Mouse (Mus musculus) heart, adult 8-10 months (tissue): ENCODE data around the gene Mplkip. TPM values are rescaled to one million over a fixed set of nuclear protein-coding genes. Genes with fewer than 3 reads are reported as not detected.

Experiments
- DNase-seq: peaks from one replicate; pipeline ENCODE4 v3.0.0; 2022; ENCODE audit warnings: low spot score
- microRNA-seq: library from miRNA; unstranded; fragments of <30 nt; microRNA quantifications from one replicate; pipeline ENCODE4 v1.2.0, GENCODE M21; 2022
- total RNA-seq, 4 experiments: library from RNA; stranded (reverse); gene quantifications; 2 replicates each; pipeline ENCODE4 v1.2.4; 2022

The Mplkip gene
- 1 to 10 TPM; 5.9 to 9.3 (median 6.2) TPM for total RNA-seq

- DNase-seq = peak; percentile 100
Observed at GRCm38 (mm10) chr13:17694911-17695699, at the start of gene Mplkip, which contains the start of gene Sugct. Gene Mplkip, plus strand, starts transcription at chr13:17695192. Gene Sugct, minus strand, starts transcription at chr13:17695553.

DNA sequence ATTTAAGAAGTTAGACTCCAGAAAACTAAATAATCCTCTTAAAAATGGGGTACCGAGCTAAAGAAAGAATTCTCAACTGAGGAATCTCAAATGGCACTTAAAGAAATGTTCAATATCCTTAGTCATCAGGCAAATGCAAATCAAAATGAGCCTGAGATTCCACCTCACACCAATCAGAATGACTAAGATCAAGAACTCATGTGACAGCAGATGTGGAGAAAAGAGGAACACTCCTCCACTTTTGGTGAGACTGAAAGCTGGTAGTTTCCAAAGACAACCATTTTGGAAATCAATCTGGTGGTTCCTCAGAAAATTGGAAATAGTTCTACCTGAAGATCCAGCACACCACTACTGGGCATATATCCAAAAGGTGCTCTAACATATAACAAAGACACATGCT lies 27.6 kb upstream of the Mplkip start:
- no peak for DNase-seq

- DNase-seq = no peak
Observed at GRCm38 (mm10) chr13:17671122-17671521, 23.9 kb upstream of the Mplkip start.

DNA sequence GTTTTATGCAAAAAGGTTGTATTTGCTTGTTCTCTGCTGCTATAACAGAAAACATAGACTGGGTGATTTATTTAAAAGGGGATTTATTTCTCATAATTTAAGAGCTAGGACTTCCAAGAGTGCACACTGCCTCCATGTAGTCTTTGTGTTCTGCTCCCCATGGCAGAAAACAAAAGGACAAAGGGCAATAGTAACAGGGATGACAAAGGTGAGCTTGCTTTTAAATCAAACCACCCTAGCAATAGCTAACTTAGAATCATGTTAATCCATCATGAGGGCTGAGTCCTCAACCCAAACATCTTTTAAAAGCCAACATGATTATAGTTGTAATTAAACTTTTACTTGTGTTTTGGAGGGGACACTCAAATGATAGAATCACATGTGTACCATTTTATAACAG lies 5.5 kb upstream of the Mplkip start:
- DNase-seq = no peak

- DNase-seq = no peak
Observed at GRCm38 (mm10) chr13:17690686-17691085, 4.3 kb upstream of the Mplkip start.

DNA sequence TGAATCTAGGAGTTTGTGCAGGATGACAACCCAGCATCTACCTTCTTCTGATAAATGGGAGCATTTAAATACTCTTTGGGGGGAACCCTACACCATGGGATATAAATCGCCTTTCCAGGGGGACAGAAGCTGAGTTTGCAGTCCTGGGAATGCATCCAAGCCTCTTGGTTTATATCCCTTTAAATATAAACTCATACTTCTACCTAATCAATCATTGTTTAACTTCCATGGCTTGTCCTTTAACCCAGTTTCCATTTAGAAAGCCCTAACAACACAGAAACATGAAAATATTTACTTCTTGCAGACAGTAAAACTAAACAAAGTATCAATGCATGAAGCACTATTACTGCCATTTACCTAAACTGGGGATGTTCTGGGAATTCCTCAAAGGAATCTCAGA lies 3.6 kb upstream of the Mplkip start:
- DNase-seq = no peak

GRCm38 (mm10) chr13:17693816-17694215 lies 1.2 kb upstream of the Mplkip start:
- no peak for DNase-seq

DNA sequence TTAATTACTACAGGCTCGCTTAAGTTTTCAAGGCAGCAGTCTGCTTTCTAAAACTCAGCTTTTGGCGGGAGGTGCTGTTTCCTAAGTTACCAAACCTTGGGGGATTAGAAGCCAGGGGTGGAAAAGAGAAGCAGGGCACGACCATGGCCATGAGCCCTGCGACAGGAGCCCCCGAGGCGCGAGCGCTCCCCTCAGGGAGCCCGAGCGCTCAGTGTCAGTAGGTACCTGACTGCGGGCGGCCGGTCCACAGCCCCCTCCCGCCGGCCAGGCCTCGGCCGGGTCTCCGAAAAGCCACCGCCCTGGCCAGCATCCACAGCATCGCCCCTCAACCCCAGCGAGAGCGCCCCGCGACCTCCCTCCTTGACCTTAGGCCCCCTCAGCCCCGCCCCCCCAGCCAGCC lies 578 bp upstream of the Mplkip start:
- DNase-seq = no peak

- no peak for DNase-seq
Observed at GRCm38 (mm10) chr13:17695898-17696580, 1.0 kb downstream of the Mplkip start.

- no peak for DNase-seq
Observed at GRCm38 (mm10) chr13:17700090-17700715, 5.2 kb downstream of the Mplkip start.

DNA sequence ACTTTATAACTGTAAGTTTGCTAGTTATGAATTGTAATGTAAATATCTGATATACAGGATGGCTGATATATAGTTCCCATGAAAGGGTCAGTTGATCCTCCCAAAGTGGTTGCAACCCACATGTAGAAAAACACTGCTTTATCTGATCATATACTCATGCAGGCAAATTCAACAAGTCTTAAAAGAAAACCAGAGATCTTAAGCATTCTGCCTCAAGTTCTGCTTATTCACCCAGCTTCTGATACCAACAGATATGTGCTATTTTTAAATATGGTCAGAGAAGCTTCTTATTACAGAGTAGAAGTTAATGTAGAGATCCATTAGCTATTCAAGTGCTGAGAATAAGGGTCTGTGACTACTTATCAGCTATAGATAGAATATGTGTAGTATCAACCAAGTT lies 6.3 kb downstream of the Mplkip start:
- no peak for DNase-seq

GRCm38 (mm10) chr13:17702311-17702710 lies 7.3 kb downstream of the Mplkip start:
- DNase-seq = no peak

- DNase-seq = no peak
Observed at GRCm38 (mm10) chr13:17705188-17705826, 10.3 kb downstream of the Mplkip start.

DNA sequence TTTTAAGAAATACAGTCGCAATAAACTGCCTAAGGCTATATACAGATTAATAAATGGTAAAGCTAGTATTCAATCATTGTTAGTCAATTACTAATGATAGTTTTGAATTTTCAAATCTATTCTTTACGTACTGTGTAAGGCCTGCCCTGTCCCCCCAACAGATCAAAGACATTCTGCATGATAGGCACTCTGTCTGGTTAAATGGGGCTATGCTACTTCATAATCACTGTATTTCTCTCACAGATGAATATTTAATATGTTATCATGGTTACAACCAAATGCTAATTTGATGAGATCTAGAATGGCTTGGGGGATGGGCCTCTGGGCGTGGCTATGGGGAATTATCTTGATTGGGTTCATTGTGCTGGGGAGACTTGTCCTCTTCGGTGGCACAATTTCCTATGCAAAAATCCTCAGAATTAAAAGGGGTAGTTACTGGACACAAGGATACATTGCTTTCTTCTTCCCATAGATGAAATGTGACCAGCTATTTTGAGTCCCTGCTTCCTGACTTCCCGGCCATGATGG lies 13.9 kb downstream of the Mplkip start:
- DNase-seq = no peak

DNA sequence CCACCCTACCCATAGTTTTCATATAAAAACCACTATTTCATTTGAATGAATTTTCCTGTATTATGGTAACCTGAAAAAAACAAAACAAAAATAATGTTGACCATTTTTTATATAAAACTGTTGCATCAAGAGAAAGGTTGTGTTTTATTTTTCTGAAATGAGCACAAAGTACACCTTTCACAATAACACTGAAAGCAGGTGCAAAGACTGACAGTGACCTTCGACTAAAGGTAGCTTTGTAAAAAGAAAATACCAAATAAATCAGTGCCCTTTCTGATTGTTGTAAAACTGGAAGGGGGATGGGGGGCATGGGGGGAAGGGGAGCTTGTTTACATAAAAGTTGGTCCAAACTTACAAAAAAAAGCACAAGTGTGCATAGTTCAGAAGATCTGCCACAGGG lies 22.4 kb downstream of the Mplkip start:
- DNase-seq = no peak

- no peak for DNase-seq
Observed at GRCm38 (mm10) chr13:17727922-17728321, 32.9 kb downstream of the Mplkip start.

- DNase-seq = no peak
Observed at GRCm38 (mm10) chr13:17728798-17729197, 33.8 kb downstream of the Mplkip start.

Small RNA genes lying within 50 kb of the gene (microRNA-seq; reads per million reads assigned to microRNA genes)
- gene Mir466i = not detected

Other genes with a start within 250 kb of the Mplkip start
- gene Sugct, start 361 bp downstream of the Mplkip start, total RNA-seq = 1 to 10 TPM in 2 of 4 experiments, under 1 TPM in 2; 0.52 to 1.5 (median 1.1) TPM
- gene Cdk13, start 109.9 kb downstream of the Mplkip start, total RNA-seq = 10 to 100 TPM; 23.0 to 24.9 (median 24.0) TPM
- gene Rala, start 249.0 kb downstream of the Mplkip start, total RNA-seq = 10 to 100 TPM; 30.5 to 35.8 (median 33.9) TPM